Mouse (Mus musculus) midbrain, embryonic 10.5 days (tissue): Measurements from ENCODE around the gene Plekhm3. TPM values are rescaled to one million over a fixed set of nuclear protein-coding genes. Genes with fewer than 3 reads are reported as not detected.

Experiments
- DNase-seq: peaks from one replicate; pipeline ENCODE4 v3.0.0-alpha.2; 2017; ENCODE audit warnings: low spot score
- H3K27ac ChIP-seq: fragments of 300-500 bp; sonication (generic); replicated peaks from 2 replicates; pipeline ENCODE4 v1.5.1; 2016; ENCODE audit warnings: mild to moderate bottlenecking
- H3K27me3 ChIP-seq: fragments of 300-500 bp; sonication (generic); 2 replicates; pipeline ENCODE4 v1.6.1; 2016; ENCODE audit warnings: low read depth, mild to moderate bottlenecking; ENCODE audit not compliant: poor library complexity, severe bottlenecking
- H3K36me3 ChIP-seq: fragments of 300-500 bp; sonication (generic); 2 replicates; pipeline ENCODE4 v1.6.1; 2016; ENCODE audit warnings: mild to moderate bottlenecking, moderate library complexity
- H3K4me1 ChIP-seq: fragments of 300-500 bp; sonication (generic); 2 replicates; pipeline ENCODE4 v1.6.1; 2016
- H3K4me3 ChIP-seq: fragments of 300-500 bp; sonication (generic); 2 replicates; pipeline ENCODE4 v1.5.1; 2016; ENCODE audit warnings: mild to moderate bottlenecking, moderate library complexity
- H3K9me3 ChIP-seq: fragments of 300-500 bp; sonication (generic); replicated peaks from 2 replicates; pipeline ENCODE4 v1.6.1; 2016; ENCODE audit warnings: mild to moderate bottlenecking
- WGBS: fragments of 180-500 bp; shearing (Covaris S2); methylation state at CpG from one replicate; pipeline ENCODE4 v1.1.7; 2016; 5-methylcytosine and 5-hydroxymethylcytosine counted together
- polyA plus RNA-seq: library from polyadenylated mRNA; unstranded; fragments of >200 nt; fragmentation: Nextera tagmentation; extraction: Ambion mirVana; gene quantifications from 2 replicates; pipeline ENCODE4 v1.2.1, GENCODE M21; 2016

Gene Plekhm3
- polyA plus RNA-seq, 1 experiment from 2014 or later, result 7.6 TPM

- Histone ChIP-seq H3K4me3 (peak overlapping the region; percentile 71), H3K36me3 (no peaks in the 10 kb centered on the region), H3K9me3 (no peaks in the 10 kb centered on the region), H3K27me3 (peaks cover 64% of the 10 kb centered on the region), H3K27ac (peak overlapping the region; percentile 39; the same call in 1 of the 2 replicates), H3K4me1 (peaks cover 60% of the 10 kb centered on the region)
- no peak for DNase-seq
- WGBS, result under 1% methylated on average over 11 of the region's 11 CpGs
Measured at GRCm38 (mm10) chr1:64738180-64738555, 218.5 kb downstream of the Plekhm3 start.

DNA sequence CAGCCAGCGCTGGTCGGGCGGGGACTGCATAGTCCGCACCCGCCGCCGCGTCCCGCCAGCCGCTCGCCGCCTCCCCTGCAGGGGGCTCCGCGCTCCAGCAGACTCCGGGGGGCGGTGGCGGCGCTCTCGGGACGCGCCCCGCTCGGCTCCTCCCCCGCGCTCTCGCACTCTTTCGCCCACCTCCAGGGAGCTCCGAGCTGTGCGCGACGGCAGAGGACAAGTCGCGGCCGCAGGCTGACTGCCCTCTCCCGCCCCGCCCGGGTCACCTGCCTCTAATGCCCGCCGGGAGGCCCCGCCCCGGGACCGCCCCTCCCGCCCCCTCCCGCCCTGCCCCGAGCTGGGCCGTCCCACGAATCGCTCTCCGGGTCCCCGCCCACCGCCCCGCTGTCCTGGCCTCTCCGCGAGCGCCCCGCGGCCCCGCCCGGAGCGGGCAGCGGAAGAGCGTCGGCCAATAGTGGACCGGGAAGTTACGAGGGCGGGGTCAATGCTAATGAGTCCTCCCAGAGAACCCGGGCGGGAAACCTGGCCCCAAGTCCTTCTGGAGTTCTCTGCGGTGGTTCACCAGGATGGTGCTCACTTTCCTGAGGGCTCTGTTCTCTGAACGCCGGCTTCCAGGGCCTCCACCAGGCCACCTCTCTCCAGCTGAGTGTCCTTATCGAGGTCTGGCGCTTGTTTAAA is 219.0 kb downstream of the Plekhm3 start, which contains the start of gene Fzd5:
Gene Fzd5, minus strand, starts transcription at position 250 of the 678 bp plus-strand sequence.
- Histone ChIP-seq H3K36me3 (no peaks in the 10 kb centered on the region), H3K9me3 (no peaks in the 10 kb centered on the region), H3K27me3 (peaks cover 69% of the 10 kb centered on the region), H3K27ac (peak within 1 kb of the TSS; percentile 80), H3K4me1 (peaks cover 65% of the 10 kb centered on the region), H3K4me3 (peak within 1 kb of the TSS; percentile 71)
- DNase-seq, result peak; percentile 95
- 1% methylated on average over 73 of the region's 73 CpGs for WGBS

- H3K27ac ChIP-seq, result peak overlapping the region; percentile 80
- no peak for DNase-seq
- H3K4me3 ChIP-seq, result peak overlapping the region; percentile 71
- WGBS, result under 1% methylated on average over 56 of the region's 56 CpGs
- H3K27me3 ChIP-seq, result peaks cover 77% of the 10 kb centered on the region
- no peaks in the 10 kb centered on the region for H3K36me3 ChIP-seq
- H3K9me3 ChIP-seq, result no peaks in the 10 kb centered on the region
- H3K4me1 ChIP-seq, result peaks cover 70% of the 10 kb centered on the region
Measured at GRCm38 (mm10) chr1:64736681-64737501, 219.7 kb downstream of the Plekhm3 start.

Other genes starting within 250 kb of the Plekhm3 start
- gene Fzd5, start 219.1 kb downstream of the Plekhm3 start, polyA plus RNA-seq, result 0.36 and 0.79 TPM in 2 replicates
- 0.15 and 0.42 TPM in 2 replicates for gene Akr1cl, start 75.9 kb upstream of the Plekhm3 start, polyA plus RNA-seq
- gene Cryge, start 94.3 kb upstream of the Plekhm3 start, polyA plus RNA-seq, result 0.46 and 1.2 TPM in 2 replicates
- not detected in 2 replicates for gene Crygd, start 106.6 kb upstream of the Plekhm3 start, polyA plus RNA-seq
- 0.24 TPM in 1 of 2 replicates, not detected in the other for gene Crygc, start 116.9 kb upstream of the Plekhm3 start, polyA plus RNA-seq
- gene Crygb, start 125.5 kb upstream of the Plekhm3 start, polyA plus RNA-seq, result not detected in 2 replicates
- gene Cryga, start 146.5 kb upstream of the Plekhm3 start, polyA plus RNA-seq, result not detected in 2 replicates
- gene Gm28845, start 162.7 kb upstream of the Plekhm3 start, polyA plus RNA-seq, result 0.19 TPM in 1 of 2 replicates, not detected in the other
- 0.16 TPM in 1 of 2 replicates, not detected in the other for gene D630023F18Rik, start 166.4 kb upstream of the Plekhm3 start, polyA plus RNA-seq
- gene Idh1, start 229.7 kb upstream of the Plekhm3 start, polyA plus RNA-seq, result 295 and 381 TPM in 2 replicates
- gene Pikfyve, start 229.9 kb upstream of the Plekhm3 start, polyA plus RNA-seq, result 10.5 and 13.7 TPM in 2 replicates